Mouse (Mus musculus) liver (tissue): ENCODE measurements around the gene Setdb2.
"Not testable (repeated sequence)": the region's sequence is repeated elsewhere in the genome, so short reads cannot be mapped to it uniquely, and the experiment has no call there.

Experiments
- DNase-seq: peaks from one replicate; pipeline ENCODE4 v3.0.0-alpha.2; 2020; ENCODE audit warnings: mixed read lengths

Gene Setdb2

GRCm38 (mm10) chr14:59440558-59441471 is at the start of gene Setdb2, which contains the start of gene Cab39l:
TSS of gene Setdb2 (minus strand) at chr14:59440884.
TSS of gene Cab39l (plus strand) at chr14:59440972.
- DNase-seq: peak; percentile 96

- DNase-seq: no peak
These were observed 44.6 kb upstream of the Setdb2 start for GRCm38 (mm10) chr14:59485247-59485810.

- no peak for DNase-seq
These were observed 38.0 kb upstream of the Setdb2 start for GRCm38 (mm10) chr14:59478699-59479098.

GRCm38 (mm10) chr14:59470781-59471180 is 30.1 kb upstream of the Setdb2 start:
- no peak for DNase-seq

- no peak for DNase-seq
These were observed 27.1 kb upstream of the Setdb2 start for GRCm38 (mm10) chr14:59467798-59468197.

- DNase-seq: no peak
These were observed 25.8 kb upstream of the Setdb2 start for GRCm38 (mm10) chr14:59466503-59466902.

- no peak for DNase-seq
These were observed 7.3 kb upstream of the Setdb2 start for GRCm38 (mm10) chr14:59447981-59448380.

- DNase-seq: no peak
These were observed 4.7 kb upstream of the Setdb2 start for GRCm38 (mm10) chr14:59445421-59445820.

- peak; percentile 37 for DNase-seq
These were observed 755 bp upstream of the Setdb2 start for GRCm38 (mm10) chr14:59441472-59441805.

- DNase-seq: no peak
These were observed 645 bp downstream of the Setdb2 start for GRCm38 (mm10) chr14:59440039-59440438.

- DNase-seq: no peak
These were observed 2.2 kb downstream of the Setdb2 start for GRCm38 (mm10) chr14:59438505-59438904.

GRCm38 (mm10) chr14:59437398-59437797 is 3.3 kb downstream of the Setdb2 start:
- no peak for DNase-seq

GRCm38 (mm10) chr14:59435206-59435605 is 5.5 kb downstream of the Setdb2 start:
- no peak for DNase-seq

- DNase-seq: peak; percentile 9
These were observed 6.8 kb downstream of the Setdb2 start for GRCm38 (mm10) chr14:59433902-59434301.

GRCm38 (mm10) chr14:59430556-59430955 is 10.1 kb downstream of the Setdb2 start:
- DNase-seq: no peak

GRCm38 (mm10) chr14:59422912-59423663 is 17.6 kb downstream of the Setdb2 start:
- DNase-seq: no peak

- no peak for DNase-seq
These were observed 22.5 kb downstream of the Setdb2 start for GRCm38 (mm10) chr14:59418171-59418570.

- not testable (repeated sequence) for DNase-seq
These were observed 25.7 kb downstream of the Setdb2 start for GRCm38 (mm10) chr14:59414979-59415378.

- no peak for DNase-seq
These were observed 43.7 kb downstream of the Setdb2 start for GRCm38 (mm10) chr14:59396999-59397398.

- DNase-seq: no peak
These were observed 45.4 kb downstream of the Setdb2 start, which contains the start of gene Phf11c for GRCm38 (mm10) chr14:59395281-59395680. TSS of gene Phf11c (minus strand) at chr14:59395381.

- DNase-seq: not testable (repeated sequence)
These were observed 50.5 kb downstream of the Setdb2 start for GRCm38 (mm10) chr14:59390181-59390580.

GRCm38 (mm10) chr14:59389532-59389931 is 51.2 kb downstream of the Setdb2 start:
- no peak for DNase-seq

- DNase-seq: no peak
These were observed 70.2 kb downstream of the Setdb2 start for GRCm38 (mm10) chr14:59370348-59371068.
